Mouse (Mus musculus) induced T-regulatory cell, adult 2 months (primary cell): Measurements from ENCODE around the gene Insl3.
A peak's percentile ranks its signal among the peaks of the same experiment; 100 is the strongest.

ENCODE experiments used
- DNase-seq: peaks from one replicate; pipeline ENCODE4 v3.0.0-alpha.2; 2012; ENCODE audit warnings: low read depth

Insl3 gene

GRCm38 (mm10) chr8:71689028-71689427, at the start of gene Insl3:
Gene Insl3, plus strand, starts transcription at chr8:71689214.
- no peak for DNase-seq

- DNase-seq = no peak
Measured at GRCm38 (mm10) chr8:71639318-71639717, 49.7 kb upstream of the Insl3 start.

- DNase-seq = no peak
Measured at GRCm38 (mm10) chr8:71645510-71645909, 43.5 kb upstream of the Insl3 start.

GRCm38 (mm10) chr8:71654600-71654999, 34.4 kb upstream of the Insl3 start:
- DNase-seq = peak; percentile 76

GRCm38 (mm10) chr8:71657816-71658215, 31.2 kb upstream of the Insl3 start:
- DNase-seq = no peak

GRCm38 (mm10) chr8:71658515-71659049, 30.4 kb upstream of the Insl3 start:
- DNase-seq = no peak

- DNase-seq = no peak
Measured at GRCm38 (mm10) chr8:71659751-71660150, 29.3 kb upstream of the Insl3 start.

- peak; percentile 93 for DNase-seq
Measured at GRCm38 (mm10) chr8:71660325-71661120, 28.5 kb upstream of the Insl3 start.

GRCm38 (mm10) chr8:71665331-71666130, 23.5 kb upstream of the Insl3 start:
- peak; percentile 86 for DNase-seq

- DNase-seq = no peak
Measured at GRCm38 (mm10) chr8:71666855-71667254, 22.2 kb upstream of the Insl3 start.

GRCm38 (mm10) chr8:71667256-71667655, 21.8 kb upstream of the Insl3 start:
- DNase-seq = no peak

GRCm38 (mm10) chr8:71668220-71668975, 20.6 kb upstream of the Insl3 start:
- DNase-seq = peak; percentile 87

GRCm38 (mm10) chr8:71670198-71670597, 18.8 kb upstream of the Insl3 start:
- no peak for DNase-seq

GRCm38 (mm10) chr8:71670621-71671548, 18.1 kb upstream of the Insl3 start:
- peak; percentile 83 for DNase-seq

GRCm38 (mm10) chr8:71671549-71671965, 17.5 kb upstream of the Insl3 start, which contains the start of gene Unc13a:
Gene Unc13a, minus strand, starts transcription at chr8:71671757.
- peak; percentile 94 for DNase-seq

- no peak for DNase-seq
Measured at GRCm38 (mm10) chr8:71672168-71672735, 16.8 kb upstream of the Insl3 start.

GRCm38 (mm10) chr8:71674071-71674470, 14.9 kb upstream of the Insl3 start:
- DNase-seq = no peak

GRCm38 (mm10) chr8:71675456-71676019, 13.5 kb upstream of the Insl3 start:
- peak; percentile 57 for DNase-seq

GRCm38 (mm10) chr8:71676020-71676741, 12.8 kb upstream of the Insl3 start, which contains the start of gene Jak3:
Gene Jak3, plus strand, starts transcription at chr8:71676296.
- DNase-seq = peak; percentile 94
